Mouse (Mus musculus) cerebellum, adult 9-10 months (tissue): ENCODE data around the gene Pou4f1.

ENCODE experiments used
- DNase-seq: peaks from one replicate; pipeline ENCODE4 v3.0.0; 2022

Gene Pou4f1

DNA sequence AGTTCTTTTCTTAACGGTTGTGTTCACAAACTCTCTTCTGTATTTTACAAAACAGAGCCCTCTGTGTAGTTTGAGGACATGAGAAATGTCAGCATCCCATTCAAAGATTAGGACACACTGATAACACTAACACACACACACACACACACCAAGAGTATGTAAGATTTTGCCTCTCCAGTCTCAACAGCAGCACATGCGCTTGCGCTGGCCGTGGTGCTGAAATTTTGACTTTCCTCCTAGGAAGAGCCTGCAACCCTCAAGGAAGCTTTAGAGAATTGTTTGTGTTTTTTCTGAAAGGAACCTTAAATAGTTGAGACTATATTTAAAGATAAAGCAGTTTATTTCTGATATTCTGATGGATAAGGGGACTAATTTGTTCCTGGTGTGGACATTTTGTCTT, 14.0 kb downstream of the Pou4f1 start:
- no peak for DNase-seq

GRCm38 (mm10) chr14:104434293-104434692, 33.5 kb downstream of the Pou4f1 start:
- DNase-seq, result no peak

DNA sequence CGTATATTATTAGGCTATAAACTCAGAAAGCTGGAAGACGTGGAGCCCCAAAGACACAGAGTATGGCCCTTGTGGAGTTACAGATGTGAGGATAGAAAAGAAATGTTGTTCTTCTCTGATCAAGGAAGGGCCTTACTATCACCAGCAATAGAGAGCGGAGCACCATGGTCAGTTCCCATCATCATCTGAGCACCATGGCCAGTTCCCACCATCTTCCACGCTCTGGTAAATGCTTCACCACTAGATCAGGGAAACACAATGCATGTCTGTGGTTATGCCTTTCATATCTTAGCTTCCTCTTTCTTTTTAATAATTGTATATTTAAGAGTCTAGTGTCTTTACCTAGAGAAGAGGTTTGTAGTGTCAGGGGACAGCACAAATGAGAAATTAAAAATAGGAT, 37.0 kb downstream of the Pou4f1 start:
- no peak for DNase-seq

DNA sequence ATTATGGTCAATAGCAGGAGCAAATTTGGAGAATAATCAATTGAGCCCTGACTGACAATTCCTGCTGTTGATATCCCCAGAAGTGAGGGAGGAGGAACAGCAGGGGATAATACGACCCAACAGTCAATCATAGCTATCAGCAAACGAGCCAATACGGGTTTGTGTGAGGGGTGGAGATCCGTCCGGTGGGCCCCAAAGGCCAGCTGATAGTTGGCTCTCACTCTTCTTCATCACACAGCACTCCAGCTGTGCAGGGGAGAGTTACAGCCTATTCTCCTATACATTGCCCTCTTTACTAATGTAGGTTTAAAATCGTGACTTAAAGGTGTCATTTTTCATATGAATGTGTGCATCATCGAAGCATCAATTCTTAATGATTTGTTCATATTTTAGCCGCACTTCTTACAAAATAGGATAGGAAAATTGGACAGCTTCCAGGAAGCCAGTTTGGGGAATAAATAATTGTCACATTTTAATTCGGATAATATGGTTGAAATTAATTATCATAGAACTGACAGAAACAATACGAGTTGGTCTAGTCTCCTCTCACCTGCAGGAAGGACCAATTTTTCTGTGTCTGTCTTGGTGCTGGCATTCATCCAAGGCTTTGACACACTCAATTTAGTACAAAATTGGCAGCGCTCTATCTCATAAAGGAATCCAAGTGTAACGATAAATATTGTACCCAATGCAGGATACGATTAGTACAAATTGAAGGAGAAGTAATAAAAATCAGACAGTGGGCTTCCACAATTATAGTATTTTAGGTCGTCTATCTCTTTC, 43.9 kb downstream of the Pou4f1 start:
- DNase-seq, result no peak
